ENCODE assay signal across 8 mouse cellular contexts in genomic region chr11:120236114-120236437, GRCm38 (mm10). TPM values are rescaled to one million over a fixed set of nuclear protein-coding genes. Genes with fewer than 3 reads are reported as not detected.
DNase-seq lines count a peak whose midpoint lies in the region; ATAC-seq and TF ChIP-seq lines count a peak whose summit lies in the region.

No protein-coding gene starts in this region.

- no peak for TF ChIP-seq CTCF in kidney, postnatal 0 days (IDR thresholded peaks at IDR 0.05; ENCODE audit: low read depth)

- ATAC-seq in kidney, postnatal 0 days (replicated peaks; ENCODE audit: low FRiP score, low read depth): no peak
- no peak for ATAC-seq in embryonic facial prominence, embryonic 11.5 days (replicated peaks; ENCODE audit: insufficient number of reproducible peaks, low FRiP score, low TSS enrichment, low read depth)
- ATAC-seq in hindbrain, embryonic 16.5 days: no peak
- no peak for ATAC-seq in midbrain, embryonic 15.5 days (replicated peaks)

- peak overlapping the region; percentile 100 for H3K4me2 ChIP-seq in kidney, postnatal 0 days (ENCODE audit: low read length)
- peak overlapping the region; percentile 99 for H3K4me2 ChIP-seq in embryonic facial prominence, embryonic 11.5 days (ENCODE audit: low read depth, low read length)
- H3K4me2 ChIP-seq in hindbrain, embryonic 16.5 days (ENCODE audit: low read length): peak overlapping the region; percentile 90
- peak overlapping the region; percentile 88 for H3K4me2 ChIP-seq in midbrain, embryonic 15.5 days

- intact Hi-C loops in left cerebral cortex, postnatal 25 days (cut with DNase I): loop anchor here (1.0 kb wide), 1 partner anchor 48 kb away; no protein-coding TSS in a partner anchor

- 0% methylated on average over 13 of the region's 13 CpGs for whole genome bisulfite sequencing in kidney, postnatal 0 days
- 0% methylated on average over 12 of the region's 13 CpGs for WGBS in embryonic facial prominence, embryonic 11.5 days
- WGBS in hindbrain, embryonic 16.5 days: under 1% methylated on average over 13 of the region's 13 CpGs
- 0% methylated on average over 12 of the region's 13 CpGs for WGBS in midbrain, embryonic 15.5 days

- DNase-seq in kidney, postnatal 0 days (ENCODE audit: low spot score): peak; percentile 53
- no peak for DNase-seq in kidney, postnatal 36 days
- DNase-seq in embryonic facial prominence, embryonic 11.5 days (ENCODE audit: low spot score): no peak
- no peak for DNase-seq in left cerebral cortex, postnatal 25 days (ENCODE audit: low spot score in 2 of 2)
- DNase-seq in urinary bladder, postnatal 4 days (ENCODE audit: low spot score in 2 of 2): no peak
- no peak for DNase-seq in urinary bladder, adult 18-20 months (ENCODE audit: low spot score in 2 of 2)

- H3K36me3 ChIP-seq in kidney, postnatal 0 days (ENCODE audit: insufficient read depth, low read length): no peaks in the 10 kb centered on the region
- no peaks in the 10 kb centered on the region; the same call in 1 of the 2 replicates for H3K36me3 ChIP-seq in embryonic facial prominence, embryonic 11.5 days (replicated peaks; ENCODE audit: control insufficient read depth, insufficient read depth, low read depth, low read length)
- no peaks in the 10 kb centered on the region for H3K36me3 ChIP-seq in hindbrain, embryonic 16.5 days (ENCODE audit: control insufficient read depth, insufficient read depth, low read length)
- H3K36me3 ChIP-seq in midbrain, embryonic 15.5 days (replicated peaks): no peaks in the 10 kb centered on the region

- peaks cover 36% of the 10 kb centered on the region for H3K4me1 ChIP-seq in kidney, postnatal 0 days (replicated peaks; ENCODE audit: insufficient read depth, low read length)
- peaks cover 14% of the 10 kb centered on the region for H3K4me1 ChIP-seq in embryonic facial prominence, embryonic 11.5 days (ENCODE audit: control insufficient read depth, insufficient read depth, low read length)
- H3K4me1 ChIP-seq in hindbrain, embryonic 16.5 days (ENCODE audit: control insufficient read depth, insufficient read depth, low read depth, low read length): peaks cover 34% of the 10 kb centered on the region
- peaks cover 38% of the 10 kb centered on the region for H3K4me1 ChIP-seq in midbrain, embryonic 15.5 days

- H3K27ac ChIP-seq in kidney, postnatal 0 days: peak overlapping the region; percentile 91
- H3K27ac ChIP-seq in embryonic facial prominence, embryonic 11.5 days (replicated peaks; ENCODE audit: low read depth, low read length): peak overlapping the region; percentile 98
- peak overlapping the region; percentile 98 for H3K27ac ChIP-seq in hindbrain, embryonic 16.5 days (ENCODE audit: low read depth, low read length)
- H3K27ac ChIP-seq in midbrain, embryonic 15.5 days: peak overlapping the region; percentile 99

- peak overlapping the region; percentile 94 for H3K4me3 ChIP-seq in kidney, postnatal 0 days (replicated peaks; ENCODE audit: low read depth, low read length)
- H3K4me3 ChIP-seq in embryonic facial prominence, embryonic 11.5 days (ENCODE audit: low read depth, low read length): peak overlapping the region; percentile 91
- H3K4me3 ChIP-seq in hindbrain, embryonic 16.5 days (ENCODE audit: low read length): peak overlapping the region; percentile 90
- H3K4me3 ChIP-seq in midbrain, embryonic 15.5 days: peak overlapping the region; percentile 92

- peak overlapping the region; percentile 93 for H3K9ac ChIP-seq in kidney, postnatal 0 days (ENCODE audit: low read depth, low read length)
- peak overlapping the region; percentile 99 for H3K9ac ChIP-seq in embryonic facial prominence, embryonic 11.5 days (replicated peaks; ENCODE audit: low read length)
- H3K9ac ChIP-seq in hindbrain, embryonic 16.5 days (ENCODE audit: low read depth, low read length): peak overlapping the region; percentile 78
- H3K9ac ChIP-seq in midbrain, embryonic 15.5 days: peak overlapping the region; percentile 99

- no peaks in the 10 kb centered on the region for H3K27me3 ChIP-seq in kidney, postnatal 0 days (ENCODE audit: insufficient read depth, low read length)
- no peaks in the 10 kb centered on the region for H3K27me3 ChIP-seq in embryonic facial prominence, embryonic 11.5 days (ENCODE audit: control insufficient read depth, insufficient read depth, low read length)
- H3K27me3 ChIP-seq in hindbrain, embryonic 16.5 days (replicated peaks; ENCODE audit: control insufficient read depth, insufficient read depth, low read length): no peaks in the 10 kb centered on the region
- H3K27me3 ChIP-seq in midbrain, embryonic 15.5 days (replicated peaks): no peaks in the 10 kb centered on the region

- H3K9me3 ChIP-seq in kidney, postnatal 0 days (replicated peaks; ENCODE audit: low read length): no peaks in the 10 kb centered on the region
- H3K9me3 ChIP-seq in embryonic facial prominence, embryonic 11.5 days (replicated peaks; ENCODE audit: control insufficient read depth, low read length): no peaks in the 10 kb centered on the region
- no peaks in the 10 kb centered on the region for H3K9me3 ChIP-seq in hindbrain, embryonic 16.5 days (ENCODE audit: control insufficient read depth, low read length)
- no peaks in the 10 kb centered on the region for H3K9me3 ChIP-seq in midbrain, embryonic 15.5 days

RNA-seq across cellular contexts. Expression of gene Bahcc1, which starts 3.3 kb away (rescaled TPM):
- 8.2 and 8.6 TPM in 2 replicates for polyA plus RNA-seq in kidney, postnatal 0 days (2015; fragmentation: Nextera tagmentation; extraction: Ambion mirVana)
- 13.5 and 15.2 TPM in 2 replicates for polyA plus RNA-seq in embryonic facial prominence, embryonic 11.5 days (2014; fragmentation: Nextera tagmentation; extraction: Ambion mirVana)
- 7.8 and 9.7 TPM in 2 replicates for polyA plus RNA-seq in hindbrain, embryonic 16.5 days (2015; fragmentation: Nextera tagmentation; extraction: Ambion mirVana)
- polyA plus RNA-seq in midbrain, embryonic 15.5 days (2015; fragmentation: Nextera tagmentation; extraction: Ambion mirVana): 16.2 and 16.7 TPM in 2 replicates
- 10 to 100 TPM; 16.3 to 21.9 TPM for total RNA-seq in left cerebral cortex, postnatal 25 days (2021)
